Mouse (Mus musculus): ENCODE results near the gene Vmn1r79. TPM values are rescaled to one million over a fixed set of nuclear protein-coding genes. Genes with fewer than 3 reads are reported as not detected.
"Not testable (repeated sequence)": the region's sequence is repeated elsewhere in the genome, so short reads cannot be mapped to it uniquely, and the experiment has no call there.

The Vmn1r79 gene
- not detected for total RNA-seq (2021)
- long read RNA-seq, experiment 1, result 0 reads
- long read RNA-seq, experiment 2, result 0 reads

GRCm38 (mm10) chr7:12170979-12171378, at the start of gene Vmn1r79:
Gene Vmn1r79, plus strand, starts transcription at chr7:12171279.
- not testable (repeated sequence) for DNase-seq (ENCODE audit: low spot score)

GRCm38 (mm10) chr7:12149957-12150356, 21.1 kb upstream of the Vmn1r79 start, which contains the start of gene Vmn1r78:
Gene Vmn1r78, plus strand, starts transcription at chr7:12150257.
- DNase-seq (ENCODE audit: low spot score), result no peak

DNA sequence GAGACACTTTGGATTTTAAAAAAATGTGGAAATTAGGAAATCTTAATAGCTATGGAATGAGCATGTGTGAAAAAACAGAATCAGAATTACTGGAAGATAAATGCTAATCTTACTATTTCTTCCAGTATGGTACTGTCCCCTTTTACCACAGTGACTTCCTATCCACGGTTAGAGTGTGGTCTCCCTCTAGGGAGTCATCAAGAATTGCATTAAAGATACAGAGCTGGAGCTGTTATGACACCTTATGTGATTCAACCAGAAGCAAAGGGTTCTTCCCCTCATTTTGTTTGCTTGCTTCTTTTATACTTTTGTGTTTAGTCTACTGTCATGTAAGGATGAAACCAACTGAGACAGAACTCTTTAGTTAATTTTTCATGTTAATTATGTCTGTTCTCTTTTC, 14.6 kb upstream of the Vmn1r79 start:
- not testable (repeated sequence) for DNase-seq (ENCODE audit: low spot score)

- DNase-seq (ENCODE audit: low spot score), result not testable (repeated sequence)
These were observed 1.8 kb downstream of the Vmn1r79 start for GRCm38 (mm10) chr7:12172926-12173325.

DNA sequence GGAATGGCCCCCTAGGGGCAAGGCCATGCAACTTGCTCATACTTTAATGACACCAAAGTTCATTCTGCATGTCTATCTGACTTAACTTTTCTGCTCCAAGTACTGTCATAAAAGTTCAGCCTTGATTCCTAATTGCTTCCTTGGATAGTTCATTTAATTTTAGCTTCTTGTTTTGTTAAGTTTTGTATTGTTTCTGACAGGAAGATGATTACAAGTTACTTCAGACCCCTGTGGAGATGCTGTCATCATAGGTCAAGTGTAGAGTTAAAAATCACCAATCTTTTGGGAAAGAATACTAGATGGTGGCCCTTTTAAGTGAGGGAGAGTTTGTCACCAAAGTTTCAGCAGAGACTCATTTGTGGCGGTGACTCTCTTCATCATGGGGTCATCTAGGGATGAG, 17.9 kb downstream of the Vmn1r79 start, which contains the start of gene Vmn1r80:
TSS of gene Vmn1r80 (plus strand) at position 301 of the 400 bp plus-strand sequence.
- no peak for DNase-seq (ENCODE audit: low spot score)

- no peak for DNase-seq (ENCODE audit: low spot score)
These were observed 33.1 kb downstream of the Vmn1r79 start for GRCm38 (mm10) chr7:12204141-12204540.

Other genes with a start within 250 kb of the Vmn1r79 start
- not detected for gene Vmn1r76, start 233.1 kb upstream of the Vmn1r79 start, total RNA-seq (2021)
- gene Vmn1r77, start 134.5 kb upstream of the Vmn1r79 start, total RNA-seq (2021), result not detected
- gene Vmn1r78, start 21.0 kb upstream of the Vmn1r79 start, total RNA-seq (2021), result not detected
- gene Vmn1r80, start 18.0 kb downstream of the Vmn1r79 start, total RNA-seq (2021), result not detected
- not detected for gene Vmn1r81, start 97.0 kb downstream of the Vmn1r79 start, total RNA-seq (2021)
- gene Vmn1r82, start 129.2 kb downstream of the Vmn1r79 start, total RNA-seq (2021), result not detected
- gene Vmn1r83, start 158.2 kb downstream of the Vmn1r79 start, total RNA-seq (2021), result not detected
- not detected for gene Vmn1r84, start 198.0 kb downstream of the Vmn1r79 start, total RNA-seq (2021)